Mouse (Mus musculus): ENCODE measurements at regions not wholly inside any gene's neighbourhood (a gene's known extent, or its start where the extent isn't known, plus 50 kb on each side); places are given as distances from the start of the nearest gene placed in this dataset.

DNA sequence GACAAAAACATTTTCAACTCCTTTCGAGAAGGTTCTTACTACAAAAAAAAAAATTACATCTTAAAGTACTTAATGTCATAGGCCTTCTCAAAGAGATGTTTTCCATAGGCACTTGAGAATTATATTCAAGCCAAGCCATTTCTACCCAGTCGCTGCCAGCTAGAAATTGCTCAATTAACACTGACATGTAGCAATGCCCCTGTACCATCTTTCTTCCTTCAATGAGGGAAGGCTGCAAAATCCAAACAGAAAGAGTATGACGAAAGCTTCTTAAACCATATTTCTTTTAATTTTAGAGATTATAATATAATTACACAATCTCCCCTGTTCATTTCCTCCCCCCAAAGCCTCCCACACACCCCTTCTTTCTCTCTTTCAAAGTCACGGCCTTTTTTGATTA is 169.4 kb upstream of the Tll1 start:
- no peak for TF ChIP-seq CTCF (conservative IDR thresholded peaks at IDR 0.05; ENCODE audit: insufficient read depth, insufficient read length, low read depth, low read length)
- TF ChIP-seq POLR2A (IDR thresholded peaks at IDR 0.05; ENCODE audit: low read depth, low read length), result no peak
